Mouse (Mus musculus) adrenal gland, adult (tissue): ENCODE data around the gene Gm8108.
"Not testable (repeated sequence)": the region's sequence is repeated elsewhere in the genome, so short reads cannot be mapped to it uniquely, and the experiment has no call there.

Source experiments
- DNase-seq, 2 experiments: peaks; one replicate each; pipeline ENCODE4 v3.0.0; 2022 to 2023; ENCODE audit warnings: low spot score in 1 of 2; ENCODE audit not compliant: inconsistent age in 2 of 2

Gm8108 gene

GRCm38 (mm10) chr14:4110426-4110825 lies at the start of gene Gm8108:
Gene Gm8108 (plus strand): TSS chr14:4110526.
- not testable (repeated sequence) for DNase-seq

- not testable (repeated sequence) for DNase-seq
Observed at GRCm38 (mm10) chr14:4083820-4084219, 26.5 kb upstream of the Gm8108 start, which contains the start of gene Gm3115. Gene Gm3115 (plus strand): TSS chr14:4084120.

GRCm38 (mm10) chr14:4141646-4142045 lies 31.3 kb downstream of the Gm8108 start:
- not testable (repeated sequence) for DNase-seq

GRCm38 (mm10) chr14:4164730-4165129 lies 54.4 kb downstream of the Gm8108 start, which contains the start of gene Gm3127:
Gene Gm3127 (plus strand): TSS chr14:4165030.
- not testable (repeated sequence) for DNase-seq

- DNase-seq = not testable (repeated sequence)
Observed at GRCm38 (mm10) chr14:4182030-4182429, 71.7 kb downstream of the Gm8108 start.
